Mouse (Mus musculus) lung, postnatal 25 days (tissue): ENCODE data around the gene Eps8l2.

Experiments used
- DNase-seq: peaks from one replicate; pipeline ENCODE4 v3.0.0; 2022; ENCODE audit warnings: low spot score

Eps8l2 gene

GRCm38 (mm10) chr7:141338576-141339131 is at the start of gene Eps8l2:
TSS of gene Eps8l2 (plus strand) at chr7:141338880.
- DNase-seq = peak; percentile 84

GRCm38 (mm10) chr7:141291921-141292582 is 46.6 kb upstream of the Eps8l2 start, which contains the start of gene Drd4:
TSS of gene Drd4 (plus strand) at chr7:141292006.
- DNase-seq = no peak

- DNase-seq = no peak
These were observed 45.9 kb upstream of the Eps8l2 start for GRCm38 (mm10) chr7:141292583-141293388.

GRCm38 (mm10) chr7:141293852-141294471 is 44.7 kb upstream of the Eps8l2 start:
- peak; percentile 18 for DNase-seq

- no peak for DNase-seq
These were observed 44.2 kb upstream of the Eps8l2 start for GRCm38 (mm10) chr7:141294479-141294878.

GRCm38 (mm10) chr7:141297926-141298650 is 40.6 kb upstream of the Eps8l2 start:
- DNase-seq = no peak

GRCm38 (mm10) chr7:141299175-141299574 is 39.5 kb upstream of the Eps8l2 start:
- DNase-seq = no peak

- no peak for DNase-seq
These were observed 37.3 kb upstream of the Eps8l2 start for GRCm38 (mm10) chr7:141301386-141301785.

- DNase-seq = peak; percentile 18
These were observed 35.9 kb upstream of the Eps8l2 start for GRCm38 (mm10) chr7:141302702-141303268.

- DNase-seq = no peak
These were observed 34.1 kb upstream of the Eps8l2 start for GRCm38 (mm10) chr7:141304537-141304936.

GRCm38 (mm10) chr7:141314416-141314815 is 24.3 kb upstream of the Eps8l2 start:
- no peak for DNase-seq

GRCm38 (mm10) chr7:141315076-141315475 is 23.6 kb upstream of the Eps8l2 start:
- DNase-seq = no peak

GRCm38 (mm10) chr7:141315974-141316373 is 22.7 kb upstream of the Eps8l2 start:
- peak; percentile 45 for DNase-seq

GRCm38 (mm10) chr7:141317619-141318132 is 21.0 kb upstream of the Eps8l2 start:
- no peak for DNase-seq

- DNase-seq = no peak
These were observed 19.2 kb upstream of the Eps8l2 start for GRCm38 (mm10) chr7:141319446-141319845.

GRCm38 (mm10) chr7:141324686-141325085 is 14.0 kb upstream of the Eps8l2 start:
- no peak for DNase-seq

- no peak for DNase-seq
These were observed 11.9 kb upstream of the Eps8l2 start for GRCm38 (mm10) chr7:141326546-141327446.

- DNase-seq = peak; percentile 99
These were observed 11.0 kb upstream of the Eps8l2 start, which contains the start of the genes Deaf1 and Tmem80 for GRCm38 (mm10) chr7:141327469-141328372. TSS of gene Deaf1 (minus strand) at chr7:141327690. TSS of gene Tmem80 (plus strand) at chr7:141327739.
